Mouse (Mus musculus) megakaryocyte, embryonic 14.5 days (primary cell): ENCODE results near the gene Gm8909.
"Not testable (repeated sequence)": the region's sequence is repeated elsewhere in the genome, so short reads cannot be mapped to it uniquely, and the experiment has no call there.

Source experiments
- FLI1 ChIP-seq: IDR thresholded peaks from 2 replicates; pipeline ENCODE4 v1.6.1; 2012; ENCODE audit warnings: low read length, inconsistent platforms, mixed read lengths
- GATA1 ChIP-seq: IDR thresholded peaks from 3 replicates; pipeline ENCODE4 v1.6.1; 2012; ENCODE audit warnings: mixed read lengths, low read length, inconsistent platforms, borderline replicate concordance

GRCm38 (mm10) chr17:36124111-36124510 is 44.2 kb downstream of the Gm8909 start:
- TF ChIP-seq GATA1, FLI1: not testable (repeated sequence)
